Comparison of ENCODE assay signal across 12 mouse cellular contexts in genomic region chr15:101233641-101234275, GRCm38 (mm10). TPM values are rescaled to one million over a fixed set of nuclear protein-coding genes. Genes with fewer than 3 reads are reported as not detected.
DNase-seq lines count a peak whose midpoint lies in the region; ATAC-seq and TF ChIP-seq lines count a peak whose summit lies in the region.
"Had no signal": no experiment of that assay in that cellular context is flagged by ENCODE, and none has a peak within 500 bp of the region (broad histone marks: within the 10 kb centered on the region; RNA-seq: fewer than 3 reads in every experiment).

No protein-coding gene starts in this region.

- no peaks in the 10 kb centered on the region for H3K9me3 ChIP-seq in lung, postnatal 0 days (ENCODE audit: low read length)
- H3K9me3 ChIP-seq: forebrain, embryonic 12.5 days; heart, embryonic 12.5 days had no signal

- no peak overlapping the region for H3K4me2 ChIP-seq in lung, postnatal 0 days (replicated peaks; ENCODE audit: low read depth, low read length)
- H3K4me2 ChIP-seq: forebrain, embryonic 12.5 days; heart, embryonic 12.5 days had no signal

- no peak overlapping the region for H3K9ac ChIP-seq in lung, postnatal 0 days (replicated peaks; ENCODE audit: low read depth)
- H3K9ac ChIP-seq: forebrain, embryonic 12.5 days; heart, embryonic 12.5 days had no signal

- no peak overlapping the region for H3K4me3 ChIP-seq in lung, postnatal 0 days (ENCODE audit: low read depth, low read length)
- H3K4me3 ChIP-seq: forebrain, embryonic 12.5 days; heart, embryonic 12.5 days had no signal

- no peaks in the 10 kb centered on the region for H3K27me3 ChIP-seq in lung, postnatal 0 days (replicated peaks; ENCODE audit: insufficient read depth, low read length)

- WGBS in lung, postnatal 0 days: 19% methylated on average over 11 of the region's 11 CpGs

- peak; percentile 92 for ATAC-seq in lung, postnatal 0 days
- no peak for ATAC-seq in erythroblast, adult 5-6 weeks (replicated peaks; ENCODE audit: low FRiP score, poor library complexity, severe bottlenecking)

- no peak for TF ChIP-seq CTCF in lung, postnatal 0 days (IDR thresholded peaks at IDR 0.05)

- H3K4me1 ChIP-seq in lung, postnatal 0 days (ENCODE audit: insufficient read depth, low read depth, low read length): peaks cover 13% of the 10 kb centered on the region

- H3K27ac ChIP-seq in lung, postnatal 0 days (ENCODE audit: low read length): peak overlapping the region; percentile 93
- H3K27ac ChIP-seq: forebrain, embryonic 12.5 days had no signal

- peak; percentile 3 for DNase-seq in adrenal gland, adult 2 months
- DNase-seq in adrenal gland, postnatal 25 days: no peak
- peak; percentile 25 for DNase-seq in thymus, postnatal 4 days
- DNase-seq in thymus, adult 18-20 months: no peak
- DNase-seq in lung, postnatal 0 days (ENCODE audit: low spot score): peak; percentile 95
- DNase-seq in cerebellum, adult 9-11 months: no peak
- DNase-seq in urinary bladder, postnatal 25 days (ENCODE audit: low spot score): no peak
- DNase-seq: right cerebral cortex, postnatal 4 days had no signal

- TF ChIP-seq EP300 in lung, postnatal 0 days (IDR thresholded peaks at IDR 0.05): peak; percentile 63; the same call in 1 of the 2 replicates

- peaks cover 15% of the 10 kb centered on the region for H3K36me3 ChIP-seq in lung, postnatal 0 days (ENCODE audit: insufficient read depth, low read length)

RNA-seq across cellular contexts. Expression of gene Grasp, which starts 9.8 kb away (rescaled TPM):
- total RNA-seq in adrenal gland, adult 2 months (2021): 10 to 100 TPM; 16.4 to 21.0 TPM
- 53.0 and 60.3 TPM in 2 replicates for polyA plus RNA-seq in adrenal gland, adult 2 months (2012; rRNA removed)
- 9.8 and 16.3 TPM in 2 replicates for total RNA-seq in adrenal gland, postnatal 25 days (2021)
- 8.2 and 8.6 TPM in 2 replicates for polyA plus RNA-seq in lung, postnatal 0 days (2015; fragmentation: Nextera tagmentation; extraction: Ambion mirVana)
- not detected in 2 replicates for total RNA-seq in erythroblast, adult 5-6 weeks (2015; ENCODE audit: low replicate concordance)
- 0.84 TPM in 1 of 2 replicates, not detected in the other for total RNA-seq in erythroblast, adult 5-6 weeks (2017; ENCODE audit: low replicate concordance)

RNA-seq across cellular contexts. Expression of gene Nr4a1, which starts 20.3 kb away (rescaled TPM):
- 100 to 1,000 TPM; 560 to 565 TPM for total RNA-seq in adrenal gland, adult 2 months (2021)
- 162 and 415 TPM in 2 replicates for polyA plus RNA-seq in adrenal gland, adult 2 months (2012; rRNA removed)
- total RNA-seq in adrenal gland, postnatal 25 days (2021): 98.7 and 131 TPM in 2 replicates
- polyA plus RNA-seq in lung, postnatal 0 days (2015; fragmentation: Nextera tagmentation; extraction: Ambion mirVana): 7.8 and 11.8 TPM in 2 replicates
- 3.3 and 11.3 TPM in 2 replicates for total RNA-seq in erythroblast, adult 5-6 weeks (2015; ENCODE audit: low replicate concordance)
- total RNA-seq in erythroblast, adult 5-6 weeks (2017; ENCODE audit: low replicate concordance): 6.0 and 15.7 TPM in 2 replicates

RNA-seq across cellular contexts. Expression of gene Atg101, which starts 50.3 kb away (rescaled TPM):
- 10 to 100 TPM; 38.6 to 58.8 TPM for total RNA-seq in adrenal gland, adult 2 months (2021)
- 31.9 and 35.4 TPM in 2 replicates for polyA plus RNA-seq in adrenal gland, adult 2 months (2012; rRNA removed)
- total RNA-seq in adrenal gland, postnatal 25 days (2021): 40.6 and 44.5 TPM in 2 replicates
- polyA plus RNA-seq in lung, postnatal 0 days (2015; fragmentation: Nextera tagmentation; extraction: Ambion mirVana): 73.1 and 74.2 TPM in 2 replicates
- 7.9 and 14.2 TPM in 2 replicates for total RNA-seq in erythroblast, adult 5-6 weeks (2015; ENCODE audit: low replicate concordance)
- 13.0 and 14.1 TPM in 2 replicates for total RNA-seq in erythroblast, adult 5-6 weeks (2017; ENCODE audit: low replicate concordance)

RNA-seq across cellular contexts. Expression of gene 6030408B16Rik, which starts 59.3 kb away (rescaled TPM):
- total RNA-seq in adrenal gland, adult 2 months (2021): under 1 TPM; 0.40 to 0.52 TPM
- polyA plus RNA-seq in adrenal gland, adult 2 months (2012; rRNA removed): 1.4 and 2.0 TPM in 2 replicates
- 0.27 TPM in 1 of 2 replicates, not detected in the other for total RNA-seq in adrenal gland, postnatal 25 days (2021)
- 74.9 and 82.4 TPM in 2 replicates for polyA plus RNA-seq in lung, postnatal 0 days (2015; fragmentation: Nextera tagmentation; extraction: Ambion mirVana)
- total RNA-seq in erythroblast, adult 5-6 weeks (2015; ENCODE audit: low replicate concordance): not detected in 2 replicates
- not detected in 2 replicates for total RNA-seq in erythroblast, adult 5-6 weeks (2017; ENCODE audit: low replicate concordance)
- total RNA-seq: megakaryocyte, adult 5-6 weeks had no signal

RNA-seq across cellular contexts. Expression of gene Acvr1b, which starts 59.9 kb away (rescaled TPM):
- total RNA-seq in adrenal gland, adult 2 months (2021): 10 to 100 TPM in 1 of 2 experiments, 1 to 10 TPM in 1; 5.2 to 10.0 TPM
- polyA plus RNA-seq in adrenal gland, adult 2 months (2012; rRNA removed): 10.1 and 11.2 TPM in 2 replicates
- total RNA-seq in adrenal gland, postnatal 25 days (2021): 9.0 and 11.2 TPM in 2 replicates
- polyA plus RNA-seq in lung, postnatal 0 days (2015; fragmentation: Nextera tagmentation; extraction: Ambion mirVana): 6.6 and 7.4 TPM in 2 replicates
- total RNA-seq in erythroblast, adult 5-6 weeks (2015; ENCODE audit: low replicate concordance): 0.38 and 0.84 TPM in 2 replicates
- 2.6 and 2.9 TPM in 2 replicates for total RNA-seq in erythroblast, adult 5-6 weeks (2017; ENCODE audit: low replicate concordance)

Comparison
In these comparisons a context has a peak if more than half of its experiments do, and no peak if none do; other contexts are left out.
1. DNase-seq: peak in adrenal gland, adult 2 months (single experiment), thymus, postnatal 4 days (single experiment) and lung, postnatal 0 days (single experiment); none in adrenal gland, postnatal 25 days (single experiment), thymus, adult 18-20 months (0 of 2), cerebellum, adult 9-11 months (single experiment) and urinary bladder, postnatal 25 days (single experiment).